Mouse (Mus musculus) G1E-ER4 (cell line): ENCODE data around the gene Rabgap1. TPM values are rescaled to one million over a fixed set of nuclear protein-coding genes. Genes with fewer than 3 reads are reported as not detected.

Experiments used
- GATA1 ChIP-seq: IDR thresholded peaks from one replicate; pipeline ENCODE4 v1.8.0; 2012; ENCODE audit warnings: low read length, inconsistent platforms
- polyA plus RNA-seq: library from polyadenylated mRNA; stranded (reverse); fragments of >175 nt; gene quantifications from 2 replicates; pipeline ENCODE4 v1.2.3, GENCODE M21; 2012

The Rabgap1 gene
- polyA plus RNA-seq, 1 experiment: 2.6 TPM

- no peak for TF ChIP-seq GATA1
These were observed 42.3 kb downstream of the Rabgap1 start for GRCm38 (mm10) chr2:37485370-37485769.

GRCm38 (mm10) chr2:37486408-37486807, 43.3 kb downstream of the Rabgap1 start:
- no peak for TF ChIP-seq GATA1

- TF ChIP-seq GATA1: no peak
These were observed 45.9 kb downstream of the Rabgap1 start for GRCm38 (mm10) chr2:37488956-37489355.

DNA sequence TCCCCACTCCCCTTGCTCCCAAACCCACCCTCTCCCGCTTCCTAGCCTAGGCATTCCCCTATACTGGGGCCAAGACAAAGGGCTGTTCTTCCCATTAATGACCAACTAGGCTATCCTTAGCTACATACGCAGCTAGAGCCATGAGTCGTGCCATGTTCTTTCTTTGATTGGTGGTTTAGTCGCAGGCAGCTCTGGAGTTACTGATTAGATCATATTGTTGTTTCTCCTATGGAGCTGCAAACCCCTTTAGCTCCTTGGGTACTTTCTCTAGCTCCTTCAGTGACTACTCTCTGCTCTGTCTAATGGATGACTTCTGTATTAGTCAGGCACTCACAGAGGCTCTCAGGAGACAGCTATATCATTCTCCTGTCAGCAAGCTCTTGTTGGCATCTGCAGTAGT, 54.2 kb downstream of the Rabgap1 start:
- no peak for TF ChIP-seq GATA1

DNA sequence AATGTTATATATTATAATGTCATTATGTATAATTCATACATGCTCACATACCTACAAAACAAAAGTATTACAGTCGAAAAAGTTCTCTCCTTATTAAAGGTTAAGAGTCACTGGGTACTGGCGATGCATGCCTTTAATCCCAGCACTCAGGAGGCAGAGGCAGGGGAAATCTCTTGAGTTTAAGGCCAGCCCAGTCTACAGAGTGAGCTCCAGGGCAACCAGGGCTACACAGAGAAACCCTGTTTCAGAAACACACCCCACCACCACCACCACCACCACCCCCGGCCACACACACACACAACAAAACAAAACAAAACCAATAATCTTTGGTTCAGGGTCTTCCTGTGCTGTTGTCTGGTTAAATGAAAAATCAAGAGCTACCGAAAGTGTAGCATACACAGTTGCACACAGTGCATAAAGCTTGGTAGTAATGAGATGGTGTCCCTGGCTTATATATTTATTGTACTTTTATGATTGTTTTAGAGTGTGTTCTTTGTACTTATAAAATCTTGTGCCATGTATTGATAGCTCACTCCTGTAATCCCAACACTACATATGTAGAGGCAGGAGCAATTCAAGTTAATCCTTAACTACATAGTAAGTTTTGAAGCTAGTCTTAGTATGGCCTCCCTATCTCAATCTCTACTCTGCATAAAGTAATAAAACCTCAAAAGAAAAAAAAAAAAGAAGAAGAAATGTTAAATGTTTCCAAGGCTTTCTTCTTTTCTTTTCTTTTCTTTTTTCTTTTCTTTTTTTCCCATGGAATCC, 68.2 kb downstream of the Rabgap1 start:
- no peak for TF ChIP-seq GATA1

DNA sequence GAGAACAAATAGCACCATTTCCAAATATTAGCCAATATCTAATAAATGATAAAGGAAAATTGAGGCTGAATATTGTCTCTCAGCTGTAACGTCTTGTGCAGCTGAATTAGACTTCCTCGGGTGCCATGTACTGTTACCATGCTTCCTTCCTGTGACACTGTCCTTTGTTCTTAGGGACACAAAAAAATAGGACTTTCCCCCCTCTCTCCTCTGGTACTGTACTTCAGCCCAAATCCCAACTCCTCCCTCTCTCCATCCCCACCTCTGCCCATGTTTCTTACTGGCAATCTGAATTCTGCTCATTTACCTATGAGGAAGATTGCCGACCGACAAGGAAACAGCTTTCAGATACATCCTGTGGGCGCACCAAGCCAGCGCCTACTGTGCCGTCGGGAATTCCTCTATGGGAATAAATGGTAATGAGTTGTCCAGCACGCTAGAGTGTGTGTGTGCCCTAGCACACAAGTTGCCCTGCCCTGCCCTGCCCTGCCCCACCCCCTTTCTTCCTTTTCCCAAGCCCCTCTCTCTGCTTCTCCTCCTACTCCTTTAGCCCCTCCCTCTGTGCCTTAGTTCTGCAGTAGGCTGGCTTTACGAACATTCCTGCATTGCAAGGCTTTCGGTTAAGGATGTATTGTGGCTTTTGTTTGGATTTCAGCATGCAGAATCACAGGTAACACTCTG, 73.1 kb downstream of the Rabgap1 start, which contains the start of gene Gpr21:
Gpr21 (plus strand) TSS at position 303 of the 681 bp plus-strand sequence.
- no peak for TF ChIP-seq GATA1

DNA sequence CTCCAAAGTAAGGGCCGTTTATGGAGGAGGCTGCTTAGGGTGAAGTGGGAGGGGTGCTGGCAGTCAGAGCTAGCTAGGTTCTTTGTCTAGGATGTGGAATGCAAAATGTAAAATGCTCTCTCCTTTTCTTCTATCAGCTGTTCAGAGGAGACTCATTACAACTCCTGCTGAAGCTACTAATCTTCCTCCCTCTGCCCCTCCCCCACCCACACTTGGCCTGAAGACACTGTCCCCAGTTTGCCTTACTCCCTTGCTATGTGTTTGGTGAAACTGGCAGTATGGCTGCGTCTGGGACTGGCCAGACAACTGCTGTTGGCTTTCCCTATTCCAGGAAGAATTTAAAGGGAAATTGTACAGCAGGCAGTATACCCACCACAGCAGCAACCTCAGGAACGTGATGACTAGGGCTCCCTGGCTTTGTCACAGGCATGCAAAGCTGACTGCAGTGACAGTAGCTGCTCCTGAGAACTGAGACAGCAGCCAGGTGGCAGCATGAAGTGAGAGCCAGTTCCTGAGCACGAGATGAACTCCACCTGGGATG, 73.9 kb downstream of the Rabgap1 start:
- TF ChIP-seq GATA1: no peak

DNA sequence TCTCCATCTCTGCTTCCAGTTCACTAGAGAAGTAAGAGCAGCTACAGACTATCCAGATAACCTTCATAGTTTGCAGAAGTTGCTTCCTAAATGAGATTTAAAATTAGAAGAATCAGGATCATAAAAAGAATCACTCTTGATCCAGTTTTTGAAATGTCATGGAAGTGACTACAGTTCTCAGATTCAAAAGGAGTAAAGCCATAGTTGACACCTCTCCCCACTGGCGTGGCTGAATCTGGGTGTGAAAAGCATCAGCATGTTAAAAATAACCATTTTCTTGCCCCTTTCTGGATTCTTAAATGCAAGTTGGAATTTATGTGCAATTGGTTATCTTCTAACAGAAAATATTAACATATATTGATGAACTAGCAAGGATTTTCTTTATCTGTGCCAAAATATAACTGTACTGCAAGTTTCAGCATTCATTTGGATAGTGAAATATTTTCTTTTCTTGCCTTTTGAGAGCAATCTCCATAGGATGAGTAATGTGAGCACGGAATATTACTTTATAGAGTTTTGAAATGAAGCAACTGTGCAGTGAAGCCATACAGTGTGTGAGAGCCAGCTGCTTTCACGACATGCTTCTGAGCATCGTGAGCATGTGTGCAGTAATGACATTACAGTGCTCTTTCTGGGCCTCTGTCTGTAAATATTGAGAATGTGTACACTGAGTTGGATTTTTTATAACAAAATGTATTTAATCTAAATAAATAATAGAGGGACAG, 75.6 kb downstream of the Rabgap1 start:
- no peak for TF ChIP-seq GATA1

DNA sequence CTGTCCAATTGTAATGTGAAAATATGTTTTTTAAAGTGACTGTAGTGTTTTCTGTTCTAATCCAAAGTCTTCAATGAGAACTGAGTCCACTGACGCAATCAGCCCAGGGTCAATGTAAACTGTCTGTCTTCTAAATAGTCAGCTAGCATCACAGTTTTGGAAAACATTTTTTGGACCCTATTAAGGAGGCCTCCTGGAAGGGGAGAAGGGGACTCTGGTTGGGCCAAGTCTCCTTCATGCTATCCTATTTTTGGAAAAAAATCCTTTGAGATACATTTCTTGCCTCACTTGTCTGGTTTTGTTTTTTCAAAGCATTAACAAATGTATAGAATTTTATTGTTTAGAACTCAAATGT, 76.2 kb downstream of the Rabgap1 start:
- no peak for TF ChIP-seq GATA1

DNA sequence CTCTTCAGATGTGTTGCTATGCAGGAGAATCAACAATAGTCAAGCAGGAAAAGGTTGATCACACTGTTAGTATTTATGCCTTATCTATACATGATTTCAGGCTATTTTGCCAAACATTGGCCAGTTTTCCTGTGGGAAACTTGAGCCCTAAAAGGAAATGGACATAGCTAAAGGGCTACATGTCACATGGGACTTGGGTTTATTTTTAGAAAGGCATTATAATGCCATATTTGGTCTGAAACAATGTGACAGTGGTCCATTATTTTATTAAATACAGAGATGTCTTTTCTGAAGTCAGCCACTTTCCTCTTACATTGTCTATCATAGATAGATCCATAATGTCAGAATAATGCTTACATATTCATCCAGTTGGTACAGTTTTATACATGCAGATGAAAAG, 84.5 kb downstream of the Rabgap1 start:
- no peak for TF ChIP-seq GATA1

DNA sequence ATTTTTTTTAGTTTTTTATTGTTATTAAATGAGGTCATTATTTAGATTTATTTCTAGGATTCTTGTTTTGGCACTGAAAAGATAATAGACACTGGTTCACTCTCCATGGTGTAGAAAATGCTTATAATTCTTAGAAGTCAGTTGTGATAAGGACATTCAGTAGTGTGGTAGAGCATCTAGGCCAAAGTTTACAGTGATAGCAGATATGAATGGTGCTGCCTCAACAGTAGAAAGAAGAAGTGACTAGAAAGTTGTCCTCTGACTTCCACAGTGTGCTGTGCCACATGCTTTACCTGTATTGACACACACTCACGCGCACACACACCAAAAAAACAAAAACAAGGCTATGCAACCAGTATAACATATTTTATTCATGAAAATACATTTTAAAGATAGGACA, 86.3 kb downstream of the Rabgap1 start:
- no peak for TF ChIP-seq GATA1

GRCm38 (mm10) chr2:37530766-37531165, 87.7 kb downstream of the Rabgap1 start:
- TF ChIP-seq GATA1: no peak

- no peak for TF ChIP-seq GATA1
These were observed 88.6 kb downstream of the Rabgap1 start for GRCm38 (mm10) chr2:37531639-37532038.

DNA sequence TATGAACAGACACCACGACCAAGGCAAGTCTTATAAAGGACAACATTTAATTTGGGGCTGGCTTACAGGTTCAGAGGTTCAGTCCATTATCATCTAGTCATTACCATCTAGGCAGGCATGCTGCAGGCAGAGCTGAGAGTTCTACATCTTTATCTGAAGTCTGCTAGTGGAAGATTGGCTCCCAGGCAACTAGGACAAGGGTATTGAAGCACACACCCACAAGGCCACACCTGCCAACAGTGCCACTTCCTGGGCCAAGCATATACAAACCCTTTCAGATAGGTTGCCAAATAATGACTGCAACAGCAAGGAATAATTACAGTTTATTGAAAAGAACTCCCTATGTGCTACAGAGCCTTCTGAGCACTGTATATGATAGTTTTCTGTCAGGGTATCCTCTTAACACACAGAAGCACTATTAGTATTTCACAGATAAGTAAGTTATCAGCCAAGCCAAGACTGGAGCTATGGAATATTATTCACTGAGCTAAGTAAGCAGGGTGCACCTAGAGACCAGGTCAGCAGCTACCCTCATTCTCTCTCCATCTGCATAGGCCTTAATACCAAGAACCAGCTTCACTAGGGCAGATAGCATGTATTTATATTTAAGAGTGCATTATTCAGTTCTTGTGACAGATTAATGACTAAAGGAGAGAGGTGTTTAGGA, 106.4 kb downstream of the Rabgap1 start:
- TF ChIP-seq GATA1: no peak

DNA sequence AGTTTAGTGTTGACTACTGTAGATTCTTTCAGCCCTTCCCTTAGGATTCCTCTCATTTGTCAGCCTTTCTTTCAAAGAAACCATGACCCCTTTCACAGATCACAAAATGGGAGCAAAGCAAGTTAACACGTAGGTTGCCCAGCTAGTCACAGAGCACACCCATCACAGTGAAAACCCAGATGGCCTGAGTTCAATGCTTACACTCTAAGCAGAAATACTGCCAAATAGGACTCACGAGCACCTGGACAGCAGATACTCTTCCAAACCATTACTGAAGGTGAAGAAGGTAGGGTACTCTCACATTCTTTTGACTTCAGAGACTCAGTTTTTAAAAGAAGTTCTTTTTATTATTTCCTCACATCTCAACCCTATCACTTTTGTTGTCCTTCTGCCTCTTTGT, 113.3 kb downstream of the Rabgap1 start:
- no peak for TF ChIP-seq GATA1

DNA sequence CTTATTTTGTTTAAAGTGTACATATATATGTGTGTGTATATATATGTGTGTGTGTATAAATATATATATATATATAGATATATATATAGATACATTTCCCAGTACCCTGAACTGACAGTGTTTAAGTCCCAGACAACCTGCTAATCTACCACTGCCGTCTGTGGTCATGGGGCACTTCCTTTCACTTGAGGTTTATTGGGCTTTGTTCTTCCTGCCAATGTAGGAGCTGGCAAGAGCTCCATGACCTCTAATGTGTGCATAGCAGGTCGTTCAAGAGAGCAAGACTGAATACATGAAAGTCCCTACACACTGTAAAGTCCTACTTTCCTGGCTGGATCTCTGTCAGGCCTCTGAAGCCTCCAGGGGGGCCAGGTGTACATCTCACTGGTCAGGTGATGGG, 122.5 kb downstream of the Rabgap1 start:
- TF ChIP-seq GATA1: no peak
